Mouse (Mus musculus): ENCODE measurements around the gene Ighmbp2. TPM values are rescaled to one million over a fixed set of nuclear protein-coding genes. Genes with fewer than 3 reads are reported as not detected.

Gene Ighmbp2
- polyA plus RNA-seq, 1 experiment from 2014 or later, result 13.3 TPM

GRCm38 (mm10) chr19:3320086-3320485 is 37.3 kb upstream of the Ighmbp2 start:
- no peak overlapping the region for H3K4me3 ChIP-seq
- no peaks in the 10 kb centered on the region for H3K36me3 ChIP-seq (replicated peaks)
- H3K9ac ChIP-seq, result no peak overlapping the region
- peaks cover 30% of the 10 kb centered on the region for H3K4me1 ChIP-seq
- H3K27ac ChIP-seq, result no peak overlapping the region
- H3K9me3 ChIP-seq, result no peaks in the 10 kb centered on the region
- no peak for ATAC-seq (replicated peaks)
- peaks cover 33% of the 10 kb centered on the region for H3K27me3 ChIP-seq (replicated peaks)
- H3K4me2 ChIP-seq, result no peak overlapping the region
- 79% methylated on average over 7 of the region's 7 CpGs for WGBS

- H3K9me3 ChIP-seq, result no peaks in the 10 kb centered on the region
- peaks cover 33% of the 10 kb centered on the region for H3K27me3 ChIP-seq (replicated peaks)
- peaks cover 22% of the 10 kb centered on the region for H3K4me1 ChIP-seq
- H3K27ac ChIP-seq, result no peak overlapping the region
- no peak overlapping the region for H3K4me3 ChIP-seq
- WGBS, result 90% methylated on average over 2 of the region's 2 CpGs
- H3K9ac ChIP-seq, result no peak overlapping the region
- no peak for ATAC-seq (replicated peaks)
- H3K36me3 ChIP-seq (replicated peaks), result no peaks in the 10 kb centered on the region
- no peak overlapping the region for H3K4me2 ChIP-seq
Observed at GRCm38 (mm10) chr19:3319341-3319740, 36.5 kb upstream of the Ighmbp2 start.

GRCm38 (mm10) chr19:3307175-3307949 is 24.5 kb upstream of the Ighmbp2 start:
- Histone ChIP-seq H3K27ac (no peak overlapping the region), H3K9me3 (no peaks in the 10 kb centered on the region), H3K4me3 (no peak overlapping the region), H3K9ac (no peak overlapping the region), H3K4me1 (no peaks in the 10 kb centered on the region), H3K36me3 (replicated peaks) (no peaks in the 10 kb centered on the region), H3K27me3 (replicated peaks) (no peaks in the 10 kb centered on the region), H3K4me2 (no peak overlapping the region)
- 49% methylated on average over 16 of the region's 16 CpGs for WGBS
- no peak for ATAC-seq (replicated peaks)

- Histone ChIP-seq H3K4me2 (no peak overlapping the region), H3K27me3 (replicated peaks) (no peaks in the 10 kb centered on the region), H3K9ac (no peak overlapping the region), H3K27ac (no peak overlapping the region), H3K36me3 (replicated peaks) (no peaks in the 10 kb centered on the region), H3K4me1 (no peaks in the 10 kb centered on the region), H3K4me3 (no peak overlapping the region), H3K9me3 (no peaks in the 10 kb centered on the region)
- ATAC-seq (replicated peaks), result no peak
- WGBS, result 66% methylated on average over 4 of the region's 4 CpGs
Observed at GRCm38 (mm10) chr19:3304017-3304416, 21.2 kb upstream of the Ighmbp2 start.

- ATAC-seq (replicated peaks), result no peak
- no peaks in the 10 kb centered on the region for H3K36me3 ChIP-seq (replicated peaks)
- no peaks in the 10 kb centered on the region for H3K9me3 ChIP-seq
- no peaks in the 10 kb centered on the region for H3K4me1 ChIP-seq
- no peak overlapping the region for H3K4me2 ChIP-seq
- no peak overlapping the region for H3K9ac ChIP-seq
- 90% methylated on average over 7 of the region's 7 CpGs for WGBS
- H3K4me3 ChIP-seq, result no peak overlapping the region
- H3K27me3 ChIP-seq (replicated peaks), result no peaks in the 10 kb centered on the region
- H3K27ac ChIP-seq, result no peak overlapping the region
Observed at GRCm38 (mm10) chr19:3297775-3298174, 15.0 kb upstream of the Ighmbp2 start.

DNA sequence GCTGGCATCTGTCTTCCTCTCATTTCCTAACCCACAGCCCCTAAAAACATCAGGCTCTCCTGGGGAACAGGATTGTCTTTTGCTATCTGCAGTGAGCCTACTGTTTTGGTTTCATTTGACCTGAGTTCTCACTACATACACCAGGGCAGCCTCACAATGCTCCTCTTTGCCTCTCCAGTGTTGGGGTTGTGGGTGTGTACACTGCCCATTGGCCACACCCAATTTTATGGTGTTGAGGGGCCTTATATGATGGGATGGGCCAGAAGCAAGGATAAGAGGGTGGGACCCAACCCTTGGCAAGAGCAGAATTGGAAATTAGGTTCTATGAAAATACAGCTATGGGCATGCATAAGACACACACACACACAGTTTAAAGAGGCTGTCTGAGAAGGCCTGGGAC is 14.2 kb upstream of the Ighmbp2 start:
- no peak for ATAC-seq (replicated peaks)
- no peaks in the 10 kb centered on the region for H3K27me3 ChIP-seq (replicated peaks)
- no peaks in the 10 kb centered on the region for H3K4me1 ChIP-seq
- H3K27ac ChIP-seq, result no peak overlapping the region
- H3K9me3 ChIP-seq, result no peaks in the 10 kb centered on the region
- no peak overlapping the region for H3K4me3 ChIP-seq
- no peaks in the 10 kb centered on the region for H3K36me3 ChIP-seq (replicated peaks)
- H3K4me2 ChIP-seq, result no peak overlapping the region
- H3K9ac ChIP-seq, result no peak overlapping the region

- no peak overlapping the region for H3K4me3 ChIP-seq
- ATAC-seq (replicated peaks), result no peak
- H3K4me1 ChIP-seq, result no peaks in the 10 kb centered on the region
- 85% methylated on average over 6 of the region's 6 CpGs for WGBS
- H3K27ac ChIP-seq, result no peak overlapping the region
- no peak overlapping the region for H3K9ac ChIP-seq
- no peak overlapping the region for H3K4me2 ChIP-seq
- H3K9me3 ChIP-seq, result no peaks in the 10 kb centered on the region
- H3K36me3 ChIP-seq (replicated peaks), result peaks cover 9% of the 10 kb centered on the region
- H3K27me3 ChIP-seq (replicated peaks), result no peaks in the 10 kb centered on the region
Observed at GRCm38 (mm10) chr19:3295245-3295644, 12.4 kb upstream of the Ighmbp2 start.

GRCm38 (mm10) chr19:3292993-3293392 is 10.2 kb upstream of the Ighmbp2 start:
- Histone ChIP-seq H3K4me3 (no peak overlapping the region), H3K4me1 (no peaks in the 10 kb centered on the region), H3K4me2 (no peak overlapping the region), H3K27ac (no peak overlapping the region), H3K36me3 (replicated peaks) (peaks cover 22% of the 10 kb centered on the region), H3K9me3 (no peaks in the 10 kb centered on the region), H3K9ac (no peak overlapping the region), H3K27me3 (replicated peaks) (no peaks in the 10 kb centered on the region)
- ATAC-seq (replicated peaks), result no peak
- 76% methylated on average over 1 of the region's 1 CpGs for WGBS

DNA sequence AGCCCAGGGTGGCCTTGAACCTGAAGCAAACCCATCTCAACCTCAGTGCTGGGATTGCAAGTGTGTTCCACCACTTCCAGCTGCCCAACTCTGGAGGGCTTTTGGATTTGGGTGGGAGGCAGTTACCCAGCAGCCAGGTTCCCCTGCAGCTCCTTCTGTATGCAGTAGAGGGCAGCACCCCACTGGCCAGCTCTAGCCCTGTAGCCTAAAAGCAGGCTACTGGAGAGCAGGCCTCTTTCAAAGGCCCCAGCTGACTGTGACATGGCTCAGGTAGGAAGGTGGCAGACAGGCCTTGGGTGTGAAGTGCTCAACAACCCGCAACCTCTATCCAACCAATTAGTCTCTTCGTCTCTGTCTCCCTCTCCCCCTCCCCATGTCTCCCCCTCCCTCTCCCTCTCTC is 9.2 kb upstream of the Ighmbp2 start:
- 75% methylated on average over 2 of the region's 2 CpGs for WGBS
- ATAC-seq (replicated peaks), result peak; percentile 55

GRCm38 (mm10) chr19:3289006-3289405 is 6.2 kb upstream of the Ighmbp2 start:
- Histone ChIP-seq H3K9ac (no peak overlapping the region), H3K4me2 (no peak overlapping the region), H3K27me3 (replicated peaks) (no peaks in the 10 kb centered on the region), H3K4me3 (no peak overlapping the region), H3K36me3 (replicated peaks) (peaks cover 50% of the 10 kb centered on the region), H3K9me3 (no peaks in the 10 kb centered on the region), H3K4me1 (peaks cover 4% of the 10 kb centered on the region), H3K27ac (no peak overlapping the region)
- ATAC-seq (replicated peaks), result no peak
- WGBS, result 97% methylated on average over 1 of the region's 1 CpGs

More for the DNA sequence above, 9.2 kb upstream of the Ighmbp2 start:
- Histone ChIP-seq H3K9ac (no peak overlapping the region), H3K27me3 (replicated peaks) (no peaks in the 10 kb centered on the region), H3K4me1 (no peaks in the 10 kb centered on the region), H3K4me2 (no peak overlapping the region), H3K4me3 (no peak overlapping the region), H3K36me3 (replicated peaks) (peaks cover 29% of the 10 kb centered on the region), H3K27ac (no peak overlapping the region), H3K9me3 (no peaks in the 10 kb centered on the region)

GRCm38 (mm10) chr19:3281886-3282285 is 931 bp downstream of the Ighmbp2 start:
- no peaks in the 10 kb centered on the region for H3K27me3 ChIP-seq (replicated peaks)
- no peak overlapping the region for H3K27ac ChIP-seq
- peak overlapping the region; percentile 81 for H3K4me2 ChIP-seq
- H3K36me3 ChIP-seq (replicated peaks), result peaks cover 39% of the 10 kb centered on the region
- peaks cover 31% of the 10 kb centered on the region for H3K4me1 ChIP-seq
- peak overlapping the region; percentile 80 for H3K9ac ChIP-seq
- H3K9me3 ChIP-seq, result no peaks in the 10 kb centered on the region
- 0 out of 2 replicates have a peak, but pooled peaks have one; percentile 10 for ATAC-seq (replicated peaks)
- 77% methylated on average over 4 of the region's 4 CpGs for WGBS
- H3K4me3 ChIP-seq, result peak overlapping the region; percentile 98

GRCm38 (mm10) chr19:3275744-3276365 is 7.0 kb downstream of the Ighmbp2 start:
- Histone ChIP-seq H3K4me2 (no peak overlapping the region), H3K4me3 (no peak overlapping the region), H3K27me3 (replicated peaks) (no peaks in the 10 kb centered on the region), H3K36me3 (replicated peaks) (peaks cover 57% of the 10 kb centered on the region), H3K9ac (no peak overlapping the region), H3K9me3 (no peaks in the 10 kb centered on the region), H3K4me1 (peaks cover 3% of the 10 kb centered on the region), H3K27ac (no peak overlapping the region)
- ATAC-seq (replicated peaks), result no peak
- WGBS, result 92% methylated on average over 3 of the region's 3 CpGs

GRCm38 (mm10) chr19:3273331-3273730 is 9.5 kb downstream of the Ighmbp2 start:
- WGBS, result 96% methylated on average over 9 of the region's 9 CpGs
- Histone ChIP-seq H3K9me3 (no peaks in the 10 kb centered on the region), H3K4me1 (no peaks in the 10 kb centered on the region), H3K4me2 (no peak overlapping the region), H3K27ac (no peak overlapping the region), H3K9ac (no peak overlapping the region), H3K4me3 (no peak overlapping the region), H3K27me3 (replicated peaks) (no peaks in the 10 kb centered on the region), H3K36me3 (replicated peaks) (peaks cover 56% of the 10 kb centered on the region)
- ATAC-seq (replicated peaks), result no peak

Data from midbrain, embryonic 15.5 days (tissue).